Mouse (Mus musculus) liver, embryonic 14.5 days (tissue): ENCODE data around the gene Slc43a2.

Experiments
- CTCF ChIP-seq: IDR thresholded peaks from 2 replicates; pipeline ENCODE4 v1.5.1; 2016; ENCODE audit warnings: antibody characterized with exemption, low read depth, control low read depth
- EP300 ChIP-seq: IDR thresholded peaks from 2 replicates; pipeline ENCODE4 v1.6.1; 2016; ENCODE audit warnings: antibody characterized with exemption, low read depth

DNA sequence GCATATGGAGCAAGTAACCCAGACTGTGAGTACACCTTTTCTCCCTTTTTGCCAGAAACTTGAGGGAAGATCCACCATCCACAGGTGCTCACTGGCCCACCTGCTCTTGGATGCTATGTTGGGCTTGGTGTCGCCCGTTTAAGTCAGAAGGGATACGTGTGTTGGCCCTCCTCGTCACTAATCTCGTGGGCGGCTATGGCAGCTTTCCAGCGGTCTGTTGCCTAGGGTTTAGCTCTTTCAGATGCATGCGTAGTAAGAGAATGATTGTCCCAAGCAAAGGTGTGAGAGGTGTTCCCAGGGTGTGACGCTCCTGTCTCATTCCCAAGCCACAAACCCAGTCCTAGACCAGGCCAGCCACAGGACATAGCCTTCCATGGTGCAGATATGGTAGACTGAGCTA, 13.2 kb downstream of the Slc43a2 start:
- TF ChIP-seq CTCF (no peak), EP300 (no peak)
